Mouse (Mus musculus): ENCODE data around the gene Dnah11. TPM values are rescaled to one million over a fixed set of nuclear protein-coding genes. Genes with fewer than 3 reads are reported as not detected.

The Dnah11 gene
- polyA plus RNA-seq, 1 experiment from 2014 or later = 0.17 TPM

GRCm38 (mm10) chr12:118107719-118108118 lies 91.1 kb downstream of the Dnah11 start:
- H3K27ac ChIP-seq (ENCODE audit: low read length) = no peak overlapping the region
- WGBS (ENCODE audit: insufficient replicate concordance) = 44% methylated on average over 1 of the region's 1 CpGs
- no peaks in the 10 kb centered on the region; the same call in 1 of the 2 replicates for H3K4me1 ChIP-seq (ENCODE audit: control insufficient read depth, low read depth, low read length)
- H3K4me2 ChIP-seq (ENCODE audit: low read depth, low read length) = no peak overlapping the region
- no peaks in the 10 kb centered on the region for H3K9me3 ChIP-seq (replicated peaks; ENCODE audit: control insufficient read depth, low read length)
- H3K4me3 ChIP-seq (ENCODE audit: low read depth, low read length) = no peak overlapping the region
- no peak for ATAC-seq (ENCODE audit: low read depth)
- H3K27me3 ChIP-seq (ENCODE audit: control insufficient read depth, insufficient read depth, low read depth, low read length) = no peaks in the 10 kb centered on the region
- no peak overlapping the region for H3K9ac ChIP-seq (ENCODE audit: low read depth, low read length)
- no peaks in the 10 kb centered on the region for H3K36me3 ChIP-seq (ENCODE audit: control insufficient read depth, insufficient read depth)

DNA sequence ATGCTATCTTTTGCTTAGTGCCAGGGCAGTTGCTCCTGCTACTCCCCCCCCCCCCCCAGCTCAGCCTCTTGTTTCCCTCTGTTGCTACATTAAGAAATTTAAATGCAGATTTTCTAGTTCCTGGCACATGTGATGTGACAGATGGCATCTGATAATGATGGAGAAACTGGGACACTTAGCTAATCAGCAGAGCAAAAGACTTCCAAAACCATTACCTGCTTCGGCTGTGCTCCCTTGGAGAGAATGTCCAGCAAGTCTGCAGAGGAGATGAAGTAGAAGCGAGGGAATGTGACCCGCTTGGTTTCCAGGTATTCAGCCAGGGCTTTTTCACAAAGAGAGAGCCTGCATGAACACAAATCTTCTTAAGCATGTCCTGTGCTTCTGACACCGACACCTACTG lies 94.3 kb downstream of the Dnah11 start:
- ATAC-seq (ENCODE audit: low read depth) = no peak

GRCm38 (mm10) chr12:118099694-118100093 lies 99.1 kb downstream of the Dnah11 start:
- H3K27ac ChIP-seq (ENCODE audit: low read length) = no peak overlapping the region
- no peak for ATAC-seq (ENCODE audit: low read depth)
- no peaks in the 10 kb centered on the region for H3K36me3 ChIP-seq (ENCODE audit: control insufficient read depth, insufficient read depth)
- H3K9me3 ChIP-seq (replicated peaks; ENCODE audit: control insufficient read depth, low read length) = no peaks in the 10 kb centered on the region
- no peaks in the 10 kb centered on the region for H3K4me1 ChIP-seq (ENCODE audit: control insufficient read depth, low read depth, low read length)
- WGBS (ENCODE audit: insufficient replicate concordance) = 69% methylated on average over 5 of the region's 5 CpGs
- no peak overlapping the region for H3K4me2 ChIP-seq (ENCODE audit: low read depth, low read length)
- no peaks in the 10 kb centered on the region for H3K27me3 ChIP-seq (ENCODE audit: control insufficient read depth, insufficient read depth, low read depth, low read length)
- H3K4me3 ChIP-seq (ENCODE audit: low read depth, low read length) = no peak overlapping the region
- no peak overlapping the region for H3K9ac ChIP-seq (ENCODE audit: low read depth, low read length)

More for the DNA sequence above, 94.3 kb downstream of the Dnah11 start:
- Histone ChIP-seq H3K36me3 (ENCODE audit: control insufficient read depth, insufficient read depth) (no peaks in the 10 kb centered on the region), H3K9ac (ENCODE audit: low read depth, low read length) (no peak overlapping the region), H3K4me2 (ENCODE audit: low read depth, low read length) (no peak overlapping the region), H3K27me3 (ENCODE audit: control insufficient read depth, insufficient read depth, low read depth, low read length) (no peaks in the 10 kb centered on the region), H3K4me1 (ENCODE audit: control insufficient read depth, low read depth, low read length) (no peaks in the 10 kb centered on the region), H3K4me3 (ENCODE audit: low read depth, low read length) (no peak overlapping the region), H3K9me3 (replicated peaks; ENCODE audit: control insufficient read depth, low read length) (no peaks in the 10 kb centered on the region), H3K27ac (ENCODE audit: low read length) (no peak overlapping the region)
- 74% methylated on average over 4 of the region's 4 CpGs for WGBS (ENCODE audit: insufficient replicate concordance)

DNA sequence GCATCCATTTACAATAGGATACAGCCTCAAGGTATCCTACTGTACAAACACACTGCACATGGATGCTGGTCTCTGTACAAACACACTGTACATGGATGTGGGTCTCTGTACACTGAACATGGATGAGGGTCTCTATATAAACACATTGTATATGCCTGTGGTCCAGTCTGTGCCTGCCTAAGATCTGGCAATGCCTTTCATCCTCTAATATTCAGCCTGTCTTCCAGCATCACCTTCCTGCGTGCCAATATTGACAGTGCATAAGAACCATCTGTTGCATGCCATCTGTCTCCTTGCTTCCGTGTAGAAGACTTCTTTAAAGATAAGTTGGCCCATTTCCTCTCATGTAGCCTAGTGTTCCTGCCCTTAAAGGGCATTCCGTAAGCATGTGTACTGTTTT lies 100.6 kb downstream of the Dnah11 start:
- Histone ChIP-seq H3K36me3 (ENCODE audit: control insufficient read depth, insufficient read depth) (no peaks in the 10 kb centered on the region), H3K4me1 (ENCODE audit: control insufficient read depth, low read depth, low read length) (no peaks in the 10 kb centered on the region), H3K9ac (ENCODE audit: low read depth, low read length) (no peak overlapping the region), H3K4me2 (ENCODE audit: low read depth, low read length) (no peak overlapping the region), H3K27me3 (ENCODE audit: control insufficient read depth, insufficient read depth, low read depth, low read length) (no peaks in the 10 kb centered on the region), H3K27ac (ENCODE audit: low read length) (no peak overlapping the region), H3K9me3 (replicated peaks; ENCODE audit: control insufficient read depth, low read length) (no peaks in the 10 kb centered on the region), H3K4me3 (ENCODE audit: low read depth, low read length) (no peak overlapping the region)
- no peak for ATAC-seq (ENCODE audit: low read depth)
- WGBS (ENCODE audit: insufficient replicate concordance) = 58% methylated on average over 3 of the region's 3 CpGs

DNA sequence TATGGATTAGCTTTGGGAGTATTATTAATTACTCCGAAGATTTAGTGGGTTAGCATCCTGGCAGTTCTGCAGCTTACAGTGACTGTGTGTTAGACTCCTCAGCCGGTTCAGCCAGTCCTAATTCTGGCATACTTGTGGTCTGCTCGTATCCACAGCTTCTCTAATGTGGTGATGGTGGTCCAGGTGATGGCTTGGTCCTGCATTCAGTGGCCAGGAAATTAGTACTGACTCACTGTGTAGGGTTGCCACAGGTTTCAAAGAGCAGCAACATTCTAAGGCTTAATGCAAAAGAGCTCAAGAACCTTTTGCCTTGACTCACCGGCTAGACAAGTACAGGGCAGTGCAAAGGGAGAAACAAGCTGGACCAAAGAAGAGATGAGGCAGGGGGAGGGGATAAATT lies 103.9 kb downstream of the Dnah11 start:
- WGBS (ENCODE audit: insufficient replicate concordance) = 51% methylated on average over 4 of the region's 4 CpGs

GRCm38 (mm10) chr12:118085291-118085690 lies 113.6 kb downstream of the Dnah11 start:
- Histone ChIP-seq H3K4me3 (ENCODE audit: low read depth, low read length) (no peak overlapping the region), H3K4me1 (ENCODE audit: control insufficient read depth, low read depth, low read length) (no peaks in the 10 kb centered on the region), H3K36me3 (ENCODE audit: control insufficient read depth, insufficient read depth) (no peaks in the 10 kb centered on the region), H3K9me3 (replicated peaks; ENCODE audit: control insufficient read depth, low read length) (no peaks in the 10 kb centered on the region), H3K4me2 (ENCODE audit: low read depth, low read length) (no peak overlapping the region), H3K27me3 (ENCODE audit: control insufficient read depth, insufficient read depth, low read depth, low read length) (no peaks in the 10 kb centered on the region), H3K27ac (ENCODE audit: low read length) (no peak overlapping the region), H3K9ac (ENCODE audit: low read depth, low read length) (no peak overlapping the region)
- no peak for ATAC-seq (ENCODE audit: low read depth)
- WGBS (ENCODE audit: insufficient replicate concordance) = 40% methylated on average over 1 of the region's 1 CpGs

More for the DNA sequence above, 103.9 kb downstream of the Dnah11 start:
- Histone ChIP-seq H3K4me1 (ENCODE audit: control insufficient read depth, low read depth, low read length) (no peaks in the 10 kb centered on the region), H3K36me3 (ENCODE audit: control insufficient read depth, insufficient read depth) (no peaks in the 10 kb centered on the region), H3K9me3 (replicated peaks; ENCODE audit: control insufficient read depth, low read length) (no peaks in the 10 kb centered on the region), H3K27ac (ENCODE audit: low read length) (no peak overlapping the region), H3K4me3 (ENCODE audit: low read depth, low read length) (no peak overlapping the region), H3K27me3 (ENCODE audit: control insufficient read depth, insufficient read depth, low read depth, low read length) (no peaks in the 10 kb centered on the region), H3K9ac (ENCODE audit: low read depth, low read length) (no peak overlapping the region), H3K4me2 (ENCODE audit: low read depth, low read length) (no peak overlapping the region)
- ATAC-seq (ENCODE audit: low read depth) = no peak

- no peak overlapping the region for H3K4me2 ChIP-seq (ENCODE audit: low read depth, low read length)
- no peak overlapping the region for H3K27ac ChIP-seq (ENCODE audit: low read length)
- no peak overlapping the region for H3K9ac ChIP-seq (ENCODE audit: low read depth, low read length)
- no peaks in the 10 kb centered on the region for H3K27me3 ChIP-seq (ENCODE audit: control insufficient read depth, insufficient read depth, low read depth, low read length)
- no peaks in the 10 kb centered on the region for H3K9me3 ChIP-seq (replicated peaks; ENCODE audit: control insufficient read depth, low read length)
- WGBS (ENCODE audit: insufficient replicate concordance) = 50% methylated on average over 3 of the region's 3 CpGs
- no peak overlapping the region for H3K4me3 ChIP-seq (ENCODE audit: low read depth, low read length)
- H3K4me1 ChIP-seq (ENCODE audit: control insufficient read depth, low read depth, low read length) = no peaks in the 10 kb centered on the region
- ATAC-seq (ENCODE audit: low read depth) = no peak
- H3K36me3 ChIP-seq (ENCODE audit: control insufficient read depth, insufficient read depth) = no peaks in the 10 kb centered on the region
Observed at GRCm38 (mm10) chr12:118084806-118085205, 114.0 kb downstream of the Dnah11 start.

DNA sequence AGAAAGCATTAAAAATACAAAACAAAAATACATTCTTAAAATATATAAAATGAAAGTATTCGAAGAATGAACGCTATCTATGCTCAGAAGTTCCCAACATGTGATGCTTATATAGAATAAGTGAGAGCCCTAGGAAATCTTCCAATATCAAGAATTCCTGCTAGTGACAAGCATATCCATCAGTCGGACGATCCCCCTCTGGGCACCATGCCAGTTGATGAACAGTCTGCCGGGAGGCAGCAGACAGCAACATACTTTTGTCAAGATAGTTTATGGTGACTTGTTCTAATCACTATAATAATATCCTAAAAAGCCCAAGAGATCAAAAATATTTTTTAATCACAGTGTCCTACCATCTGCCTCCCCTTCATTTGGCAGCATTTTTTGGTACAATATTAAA lies 114.7 kb downstream of the Dnah11 start:
- Histone ChIP-seq H3K4me2 (ENCODE audit: low read depth, low read length) (no peak overlapping the region), H3K36me3 (ENCODE audit: control insufficient read depth, insufficient read depth) (no peaks in the 10 kb centered on the region), H3K9ac (ENCODE audit: low read depth, low read length) (no peak overlapping the region), H3K4me3 (ENCODE audit: low read depth, low read length) (no peak overlapping the region), H3K27me3 (ENCODE audit: control insufficient read depth, insufficient read depth, low read depth, low read length) (no peaks in the 10 kb centered on the region), H3K4me1 (ENCODE audit: control insufficient read depth, low read depth, low read length) (no peaks in the 10 kb centered on the region), H3K9me3 (replicated peaks; ENCODE audit: control insufficient read depth, low read length) (no peaks in the 10 kb centered on the region), H3K27ac (ENCODE audit: low read length) (no peak overlapping the region)
- WGBS (ENCODE audit: insufficient replicate concordance) = 65% methylated on average over 5 of the region's 5 CpGs
- ATAC-seq (ENCODE audit: low read depth) = no peak

GRCm38 (mm10) chr12:118080441-118080840 lies 118.4 kb downstream of the Dnah11 start:
- Histone ChIP-seq H3K4me2 (ENCODE audit: low read depth, low read length) (no peak overlapping the region), H3K4me1 (ENCODE audit: control insufficient read depth, low read depth, low read length) (no peaks in the 10 kb centered on the region), H3K27me3 (ENCODE audit: control insufficient read depth, insufficient read depth, low read depth, low read length) (no peaks in the 10 kb centered on the region), H3K9me3 (replicated peaks; ENCODE audit: control insufficient read depth, low read length) (no peaks in the 10 kb centered on the region), H3K9ac (ENCODE audit: low read depth, low read length) (no peak overlapping the region), H3K4me3 (ENCODE audit: low read depth, low read length) (no peak overlapping the region), H3K27ac (ENCODE audit: low read length) (no peak overlapping the region), H3K36me3 (ENCODE audit: control insufficient read depth, insufficient read depth) (no peaks in the 10 kb centered on the region)
- 71% methylated on average over 6 of the region's 6 CpGs for WGBS (ENCODE audit: insufficient replicate concordance)
- ATAC-seq (ENCODE audit: low read depth) = no peak
